Mouse (Mus musculus): ENCODE data around the gene Uimc1. TPM values are rescaled to one million over a fixed set of nuclear protein-coding genes. Genes with fewer than 3 reads are reported as not detected.

Uimc1 gene
- polyA plus RNA-seq, 1 experiment from 2014 or later = 27.4 TPM

DNA sequence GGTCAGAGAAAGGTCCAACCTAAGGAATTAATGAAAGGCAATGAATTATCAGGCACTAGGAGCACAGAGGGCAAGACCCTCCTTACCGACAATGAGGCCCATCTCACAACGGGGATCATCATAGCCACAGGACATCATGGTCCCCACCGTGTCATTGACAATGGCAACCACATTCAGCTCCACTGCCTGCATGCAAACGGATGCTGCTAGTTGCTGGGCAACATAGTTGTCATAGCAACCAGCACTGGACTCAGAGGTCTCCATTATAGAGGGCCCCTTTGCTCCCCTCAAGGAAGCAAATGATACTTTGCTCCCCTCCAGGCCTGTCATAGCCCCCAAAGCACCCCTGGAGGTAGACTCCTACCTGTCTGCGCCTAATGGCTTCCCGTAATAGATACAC, 91.5 kb downstream of the Uimc1 start:
- ATAC-seq (ENCODE audit: low FRiP score) = peak; percentile 57
- Histone ChIP-seq H3K27ac (0 out of 2 replicates have a peak overlapping the region, but pooled peaks have one; percentile 22), H3K4me2 (no peak overlapping the region), H3K9me3 (no peaks in the 10 kb centered on the region), H3K4me1 (peaks cover 53% of the 10 kb centered on the region), H3K36me3 (replicated peaks) (no peaks in the 10 kb centered on the region), H3K4me3 (replicated peaks) (no peak overlapping the region), H3K27me3 (peaks cover 27% of the 10 kb centered on the region; the same call in 1 of the 2 replicates), H3K9ac (no peak overlapping the region)
- WGBS = 30% methylated on average over 6 of the region's 6 CpGs

DNA sequence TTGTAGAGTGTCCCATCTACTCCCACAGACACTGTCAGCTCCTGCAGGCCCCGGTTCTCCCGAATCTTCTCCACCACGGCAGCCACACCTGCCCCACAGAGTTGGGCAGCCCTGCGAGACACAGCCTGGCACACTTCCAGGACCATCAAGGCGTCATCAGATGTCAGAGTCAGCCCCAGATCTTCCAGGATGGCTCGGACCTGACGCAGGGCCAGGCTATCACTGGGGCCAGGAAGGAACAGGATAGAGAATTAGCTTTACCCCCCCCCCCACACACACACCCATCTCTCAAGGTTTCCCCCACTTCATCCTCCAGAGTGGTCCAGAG, 93.7 kb downstream of the Uimc1 start:
- Histone ChIP-seq H3K4me2 (no peak overlapping the region), H3K27ac (no peak overlapping the region), H3K9ac (no peak overlapping the region), H3K36me3 (replicated peaks) (no peaks in the 10 kb centered on the region; the same call in 1 of the 2 replicates), H3K4me3 (replicated peaks) (no peak overlapping the region), H3K9me3 (no peaks in the 10 kb centered on the region), H3K4me1 (peaks cover 43% of the 10 kb centered on the region), H3K27me3 (peaks cover 32% of the 10 kb centered on the region)
- WGBS = 86% methylated on average over 7 of the region's 7 CpGs
- ATAC-seq (ENCODE audit: low FRiP score) = no peak

DNA sequence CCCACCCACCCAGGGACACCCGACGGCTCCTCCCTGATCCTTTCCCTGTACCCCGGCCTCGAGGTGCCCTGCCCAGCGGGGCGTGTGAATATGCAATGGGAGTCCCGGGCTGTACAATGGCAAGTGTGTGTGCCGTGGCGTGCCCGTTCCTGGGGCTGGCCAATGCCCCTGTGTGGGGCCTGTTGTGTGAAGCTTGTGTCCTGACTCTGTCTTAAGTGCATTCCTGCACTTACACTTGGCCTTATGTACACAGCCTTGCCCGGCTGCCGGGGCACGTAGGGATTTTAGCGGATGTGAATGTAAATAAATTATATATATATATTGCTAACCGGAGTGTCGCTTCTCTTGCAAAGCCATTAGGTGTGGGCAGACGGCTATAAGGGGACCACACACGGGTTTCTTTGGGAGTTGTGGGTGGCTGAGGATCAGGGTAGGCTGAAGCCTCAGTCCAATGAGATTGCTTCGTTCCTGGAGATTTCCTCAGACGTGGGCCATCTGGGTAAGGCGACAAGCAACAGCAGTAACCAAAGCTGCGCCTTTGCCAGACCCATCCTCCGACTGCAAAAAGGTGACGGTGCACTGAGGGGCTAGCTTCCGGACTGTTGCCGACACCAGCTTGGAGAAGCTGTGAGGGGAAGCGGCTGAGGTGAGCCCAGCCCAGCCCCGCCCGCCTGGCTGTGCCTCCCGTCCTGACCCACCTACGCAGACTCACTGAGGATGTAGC, 94.2 kb downstream of the Uimc1 start:
- Histone ChIP-seq H3K27ac (no peak overlapping the region), H3K4me1 (peaks cover 43% of the 10 kb centered on the region), H3K4me3 (replicated peaks) (no peak overlapping the region), H3K4me2 (no peak overlapping the region), H3K27me3 (peaks cover 33% of the 10 kb centered on the region), H3K9ac (no peak overlapping the region), H3K9me3 (no peaks in the 10 kb centered on the region), H3K36me3 (replicated peaks) (peaks cover 4% of the 10 kb centered on the region; the same call in 1 of the 2 replicates)
- ATAC-seq (ENCODE audit: low FRiP score) = no peak
- WGBS = 77% methylated on average over 31 of the region's 31 CpGs

GRCm38 (mm10) chr13:55004646-55005045, 95.5 kb downstream of the Uimc1 start:
- H3K4me2 ChIP-seq = no peak overlapping the region
- no peak overlapping the region for H3K27ac ChIP-seq
- 82% methylated on average over 11 of the region's 11 CpGs for WGBS
- H3K36me3 ChIP-seq (replicated peaks) = peaks cover 4% of the 10 kb centered on the region; the same call in 1 of the 2 replicates
- H3K9ac ChIP-seq = no peak overlapping the region
- H3K4me1 ChIP-seq = peaks cover 43% of the 10 kb centered on the region
- ATAC-seq (ENCODE audit: low FRiP score) = no peak
- peaks cover 32% of the 10 kb centered on the region for H3K27me3 ChIP-seq
- H3K9me3 ChIP-seq = no peaks in the 10 kb centered on the region
- no peak overlapping the region for H3K4me3 ChIP-seq (replicated peaks)

DNA sequence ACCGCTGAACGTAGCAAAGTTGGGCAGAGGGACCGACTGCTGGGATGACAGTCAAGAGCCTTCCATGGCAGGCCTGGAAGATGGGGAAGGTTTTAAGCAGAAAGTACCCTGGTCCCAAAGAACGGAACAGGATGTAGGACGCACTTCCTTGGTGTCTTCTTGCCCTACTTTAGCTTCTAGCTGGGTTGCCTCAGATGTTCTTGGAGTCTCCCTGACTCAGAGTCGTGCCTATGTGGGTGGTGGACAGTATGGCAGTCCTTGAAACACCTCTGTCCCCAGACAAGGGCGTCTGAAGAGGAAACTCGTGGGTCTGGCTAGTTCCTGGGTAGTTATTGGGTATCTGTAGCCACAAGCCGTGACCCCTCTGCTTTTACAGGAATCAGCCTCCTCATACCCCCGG, 98.0 kb downstream of the Uimc1 start:
- Histone ChIP-seq H3K4me2 (no peak overlapping the region), H3K27ac (no peak overlapping the region), H3K4me1 (peaks cover 26% of the 10 kb centered on the region), H3K4me3 (replicated peaks) (no peak overlapping the region), H3K36me3 (replicated peaks) (peaks cover 4% of the 10 kb centered on the region; the same call in 1 of the 2 replicates), H3K27me3 (peaks cover 45% of the 10 kb centered on the region), H3K9ac (no peak overlapping the region), H3K9me3 (no peaks in the 10 kb centered on the region)
- no peak for ATAC-seq (ENCODE audit: low FRiP score)
- whole genome bisulfite sequencing = 84% methylated on average over 10 of the region's 10 CpGs

GRCm38 (mm10) chr13:55000433-55000832, 99.7 kb downstream of the Uimc1 start:
- no peaks in the 10 kb centered on the region for H3K9me3 ChIP-seq
- ATAC-seq (ENCODE audit: low FRiP score) = no peak

DNA sequence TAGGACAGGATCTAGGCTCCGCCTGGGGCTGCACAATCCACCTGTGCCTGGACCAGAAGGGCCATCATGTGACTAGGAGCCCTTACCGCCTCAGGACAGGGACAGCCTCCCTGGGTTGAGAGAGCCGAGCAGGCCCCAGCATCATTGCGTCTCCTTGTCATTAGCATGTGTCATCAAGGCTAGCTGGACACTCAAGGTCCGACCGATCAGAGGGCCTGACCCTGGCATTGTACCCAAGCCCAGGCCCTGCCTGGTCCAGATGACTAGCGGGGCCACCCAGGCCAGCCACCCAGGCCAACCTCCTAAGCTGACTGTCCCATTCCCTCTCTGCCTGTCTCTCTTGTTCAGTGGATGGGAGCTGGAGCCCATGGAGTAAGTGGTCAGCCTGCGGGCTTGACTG, 102.5 kb downstream of the Uimc1 start:
- Histone ChIP-seq H3K36me3 (replicated peaks) (0 out of 2 replicates have a peak, but pooled peaks cover 4% of the 10 kb centered on the region), H3K27me3 (peaks cover 51% of the 10 kb centered on the region), H3K9me3 (no peaks in the 10 kb centered on the region), H3K4me1 (peaks cover 33% of the 10 kb centered on the region), H3K4me3 (replicated peaks) (no peak overlapping the region), H3K27ac (no peak overlapping the region), H3K9ac (no peak overlapping the region), H3K4me2 (no peak overlapping the region)
- ATAC-seq (ENCODE audit: low FRiP score) = no peak
- 89% methylated on average over 8 of the region's 8 CpGs for WGBS

More at GRCm38 (mm10) chr13:55000433-55000832, 99.7 kb downstream of the Uimc1 start:
- Histone ChIP-seq H3K27ac (no peak overlapping the region), H3K4me3 (replicated peaks) (no peak overlapping the region), H3K9ac (no peak overlapping the region), H3K4me1 (peaks cover 22% of the 10 kb centered on the region), H3K27me3 (peaks cover 58% of the 10 kb centered on the region), H3K36me3 (replicated peaks) (peaks cover 4% of the 10 kb centered on the region; the same call in 1 of the 2 replicates), H3K4me2 (no peak overlapping the region)
- 84% methylated on average over 10 of the region's 10 CpGs for WGBS

DNA sequence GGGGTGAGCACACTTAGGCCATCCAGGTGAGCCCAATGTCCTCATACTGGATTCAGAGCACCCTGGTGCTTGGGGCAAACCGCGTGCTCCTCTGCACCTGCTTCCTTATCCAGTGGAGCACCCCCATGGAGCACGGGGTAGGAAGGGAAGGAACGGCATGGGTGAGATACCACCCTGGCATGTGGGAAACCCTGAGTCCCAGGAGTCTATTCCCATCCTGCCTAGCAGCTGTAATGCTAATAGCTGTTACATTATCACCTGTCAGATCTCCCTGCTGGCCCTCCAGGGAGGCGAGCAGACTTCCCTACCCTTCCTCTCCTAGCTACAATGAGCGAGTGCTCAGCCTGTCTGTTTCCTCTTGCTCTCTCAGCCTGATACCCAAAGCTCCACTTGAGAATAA, 104.9 kb downstream of the Uimc1 start:
- ATAC-seq (ENCODE audit: low FRiP score) = peak; percentile 51

DNA sequence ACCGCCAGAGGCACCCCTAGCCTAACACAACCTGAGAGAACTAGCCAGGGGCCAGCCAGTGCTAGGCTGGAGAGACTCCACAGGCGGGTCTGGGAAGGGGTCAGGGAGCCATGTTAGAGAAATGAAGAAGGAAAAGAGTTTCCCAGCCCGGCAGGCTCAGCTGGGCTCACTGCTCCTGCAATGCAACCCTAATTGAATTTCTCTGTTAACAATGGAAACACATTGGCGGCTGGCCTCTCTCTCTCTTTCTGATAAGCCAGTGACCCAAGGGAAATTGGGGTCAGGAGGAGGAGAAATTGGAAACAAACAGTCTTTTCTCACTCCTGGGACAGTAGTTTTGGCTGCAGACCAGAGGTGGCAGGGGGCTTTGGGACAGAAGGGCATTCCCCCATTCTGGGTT, 105.5 kb downstream of the Uimc1 start:
- no peak overlapping the region for H3K9ac ChIP-seq
- peaks cover 38% of the 10 kb centered on the region for H3K4me1 ChIP-seq
- peak; percentile 54 for ATAC-seq (ENCODE audit: low FRiP score)
- WGBS = 1% methylated on average over 4 of the region's 4 CpGs
- no peaks in the 10 kb centered on the region for H3K36me3 ChIP-seq (replicated peaks)
- peak overlapping the region; percentile 16; the same call in 1 of the 2 replicates for H3K4me2 ChIP-seq
- no peaks in the 10 kb centered on the region for H3K9me3 ChIP-seq
- no peak overlapping the region for H3K4me3 ChIP-seq (replicated peaks)
- peaks cover 53% of the 10 kb centered on the region for H3K27me3 ChIP-seq
- peak overlapping the region; percentile 59 for H3K27ac ChIP-seq

More for the DNA sequence above, 104.9 kb downstream of the Uimc1 start:
- Histone ChIP-seq H3K4me1 (peaks cover 33% of the 10 kb centered on the region), H3K4me2 (0 out of 2 replicates have a peak overlapping the region, but pooled peaks have one; percentile 16), H3K36me3 (replicated peaks) (no peaks in the 10 kb centered on the region), H3K27me3 (peaks cover 54% of the 10 kb centered on the region), H3K9ac (no peak overlapping the region), H3K9me3 (no peaks in the 10 kb centered on the region), H3K4me3 (replicated peaks) (no peak overlapping the region), H3K27ac (peak overlapping the region; percentile 59)
- WGBS = 59% methylated on average over 6 of the region's 6 CpGs

DNA sequence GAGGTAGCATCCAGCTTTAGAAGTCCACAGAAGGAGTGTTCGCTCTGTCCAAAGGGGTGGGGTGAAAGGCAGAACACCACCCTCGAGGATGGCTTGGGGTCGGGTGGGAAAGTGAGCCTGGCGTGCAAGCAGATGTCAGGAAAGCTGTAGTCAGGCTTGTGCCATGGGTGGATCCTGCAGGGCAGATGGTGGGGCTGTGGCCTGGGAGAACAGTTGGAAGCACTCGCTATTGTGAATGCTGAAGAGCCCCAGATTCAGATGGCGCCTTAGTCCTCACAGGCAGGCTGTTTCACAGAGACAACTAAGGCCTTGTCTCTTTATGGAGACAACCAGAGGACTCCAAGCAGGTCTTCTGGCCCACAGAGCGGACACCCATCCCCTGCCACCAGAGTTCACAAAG, 107.9 kb downstream of the Uimc1 start:
- ATAC-seq (ENCODE audit: low FRiP score) = no peak
- WGBS = 95% methylated on average over 7 of the region's 7 CpGs
- peaks cover 41% of the 10 kb centered on the region for H3K4me1 ChIP-seq
- no peak overlapping the region for H3K27ac ChIP-seq
- H3K36me3 ChIP-seq (replicated peaks) = no peaks in the 10 kb centered on the region
- H3K4me2 ChIP-seq = no peak overlapping the region
- no peak overlapping the region for H3K4me3 ChIP-seq (replicated peaks)
- peaks cover 46% of the 10 kb centered on the region for H3K27me3 ChIP-seq
- H3K9ac ChIP-seq = no peak overlapping the region
- H3K9me3 ChIP-seq = no peaks in the 10 kb centered on the region

DNA sequence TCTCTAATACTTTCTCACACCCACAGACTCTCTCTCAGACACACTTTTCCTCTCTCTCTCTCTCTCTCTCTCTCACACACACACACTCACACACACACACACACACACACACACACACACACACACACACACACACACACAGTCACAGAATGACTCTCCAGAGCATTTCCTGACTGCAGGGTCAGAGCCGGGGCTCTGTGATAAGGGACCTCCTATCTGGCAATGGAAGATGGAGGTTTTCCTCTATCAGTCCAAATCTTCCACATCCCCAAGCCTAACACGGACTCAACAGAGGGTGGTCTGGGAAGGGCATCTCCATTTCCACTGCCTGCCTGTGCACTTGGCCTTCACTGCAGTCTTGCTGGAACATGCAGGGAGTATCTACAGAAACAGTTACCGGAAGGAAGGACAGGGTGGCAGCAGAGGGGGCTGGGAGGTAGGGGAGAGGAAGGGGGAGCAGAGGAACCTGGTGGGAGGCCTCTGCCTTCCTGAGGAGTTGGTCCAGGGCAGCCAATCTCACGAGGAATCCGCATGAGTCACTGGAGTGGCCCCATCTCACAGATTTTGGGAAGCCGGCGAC, 111.8 kb downstream of the Uimc1 start:
- no peak overlapping the region for H3K4me3 ChIP-seq (replicated peaks)
- H3K4me2 ChIP-seq = no peak overlapping the region
- no peaks in the 10 kb centered on the region for H3K9me3 ChIP-seq
- H3K36me3 ChIP-seq (replicated peaks) = no peaks in the 10 kb centered on the region
- peaks cover 53% of the 10 kb centered on the region for H3K27me3 ChIP-seq
- 55% methylated on average over 7 of the region's 7 CpGs for WGBS
- no peak overlapping the region; the same call in 1 of the 2 replicates for H3K9ac ChIP-seq
- H3K27ac ChIP-seq = no peak overlapping the region
- no peak for ATAC-seq (ENCODE audit: low FRiP score)
- H3K4me1 ChIP-seq = peaks cover 21% of the 10 kb centered on the region

- Histone ChIP-seq H3K36me3 (replicated peaks) (no peaks in the 10 kb centered on the region), H3K27ac (no peak overlapping the region), H3K4me3 (replicated peaks) (no peak overlapping the region), H3K27me3 (peaks cover 57% of the 10 kb centered on the region), H3K9ac (no peak overlapping the region; the same call in 1 of the 2 replicates), H3K4me1 (peaks cover 21% of the 10 kb centered on the region), H3K9me3 (no peaks in the 10 kb centered on the region), H3K4me2 (no peak overlapping the region)
- ATAC-seq (ENCODE audit: low FRiP score) = no peak
- 78% methylated on average over 9 of the region's 9 CpGs for WGBS
Observed at GRCm38 (mm10) chr13:54987405-54987804, 112.7 kb downstream of the Uimc1 start.

DNA sequence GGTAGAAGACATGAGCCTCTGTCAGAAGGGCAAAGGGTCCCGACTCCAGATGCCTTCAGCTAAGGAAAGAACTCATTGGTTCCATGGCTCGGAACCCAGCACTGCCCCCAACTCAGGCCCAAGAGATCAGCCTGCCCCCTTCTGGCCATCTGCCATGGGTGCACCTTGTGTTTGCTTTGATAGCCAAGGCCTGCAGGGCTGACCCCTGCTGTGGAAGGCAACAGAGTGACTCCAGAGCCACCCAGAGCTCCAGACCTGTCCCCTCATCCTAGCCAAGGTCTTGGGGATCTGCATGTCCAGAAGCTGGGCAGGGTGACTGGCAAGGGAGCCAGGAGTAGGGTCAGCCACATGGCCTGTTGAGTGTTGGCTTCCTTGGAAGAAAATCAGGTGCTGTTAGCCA, 116.5 kb downstream of the Uimc1 start:
- Histone ChIP-seq H3K4me1 (peaks cover 33% of the 10 kb centered on the region), H3K36me3 (replicated peaks) (no peaks in the 10 kb centered on the region), H3K4me3 (replicated peaks) (no peak overlapping the region), H3K27me3 (peaks cover 70% of the 10 kb centered on the region), H3K9ac (no peak overlapping the region), H3K4me2 (no peak overlapping the region), H3K27ac (no peak overlapping the region), H3K9me3 (no peaks in the 10 kb centered on the region)
- WGBS = 62% methylated on average over 2 of the region's 2 CpGs
- ATAC-seq (ENCODE audit: low FRiP score) = no peak
